Mouse (Mus musculus) gonadal fat pad, adult 2 months (tissue): Measurements from ENCODE around the gene Fer. TPM values are rescaled to one million over a fixed set of nuclear protein-coding genes. Genes with fewer than 3 reads are reported as not detected.
A peak's percentile ranks its signal among the peaks of the same experiment; 100 is the strongest.

Source experiments
- DNase-seq: peaks from one replicate; pipeline ENCODE4 v3.0.0-alpha.2; 2012; ENCODE audit warnings: low read depth
- polyA plus RNA-seq: library from polyadenylated mRNA; depleted of rRNA; stranded (reverse); fragments of >200 nt; gene quantifications from 2 replicates; pipeline ENCODE4 v1.2.3, GENCODE M21; 2012

Fer gene
- polyA plus RNA-seq, 1 experiment = 4.8 TPM

GRCm38 (mm10) chr17:63864171-63864571, 1.3 kb downstream of the Fer start:
- DNase-seq = no peak

- no peak for DNase-seq
Observed at GRCm38 (mm10) chr17:63871773-63872172, 8.9 kb downstream of the Fer start.

- no peak for DNase-seq
Observed at GRCm38 (mm10) chr17:63878889-63879288, 16.0 kb downstream of the Fer start.

GRCm38 (mm10) chr17:63880009-63880408, 17.1 kb downstream of the Fer start:
- DNase-seq = no peak

GRCm38 (mm10) chr17:63886988-63887387, 24.1 kb downstream of the Fer start:
- no peak for DNase-seq

GRCm38 (mm10) chr17:63890611-63891010, 27.7 kb downstream of the Fer start:
- no peak for DNase-seq

- no peak for DNase-seq
Observed at GRCm38 (mm10) chr17:63895829-63896228, 33.0 kb downstream of the Fer start.

GRCm38 (mm10) chr17:63897050-63897449, 34.2 kb downstream of the Fer start:
- DNase-seq = no peak

- DNase-seq = no peak
Observed at GRCm38 (mm10) chr17:63909297-63909696, 46.4 kb downstream of the Fer start.

GRCm38 (mm10) chr17:63921601-63922203, 58.8 kb downstream of the Fer start:
- no peak for DNase-seq

GRCm38 (mm10) chr17:63925581-63925980, 62.7 kb downstream of the Fer start:
- peak; percentile 19 for DNase-seq

- no peak for DNase-seq
Observed at GRCm38 (mm10) chr17:63930634-63931033, 67.8 kb downstream of the Fer start.

GRCm38 (mm10) chr17:63931556-63931955, 68.7 kb downstream of the Fer start:
- no peak for DNase-seq

GRCm38 (mm10) chr17:63935408-63935807, 72.5 kb downstream of the Fer start:
- DNase-seq = no peak

- DNase-seq = no peak
Observed at GRCm38 (mm10) chr17:63937886-63938285, 75.0 kb downstream of the Fer start.

GRCm38 (mm10) chr17:63946772-63947171, 83.9 kb downstream of the Fer start:
- no peak for DNase-seq

- no peak for DNase-seq
Observed at GRCm38 (mm10) chr17:63948811-63949210, 85.9 kb downstream of the Fer start.

- DNase-seq = no peak
Observed at GRCm38 (mm10) chr17:63951436-63951835, 88.6 kb downstream of the Fer start.

GRCm38 (mm10) chr17:63967091-63967490, 104.2 kb downstream of the Fer start:
- DNase-seq = no peak

GRCm38 (mm10) chr17:63969448-63969847, 106.6 kb downstream of the Fer start:
- no peak for DNase-seq

GRCm38 (mm10) chr17:63970239-63970638, 107.4 kb downstream of the Fer start:
- no peak for DNase-seq

GRCm38 (mm10) chr17:63970939-63971338, 108.1 kb downstream of the Fer start:
- no peak for DNase-seq

- DNase-seq = no peak
Observed at GRCm38 (mm10) chr17:63972181-63972580, 109.3 kb downstream of the Fer start.

GRCm38 (mm10) chr17:63973806-63974205, 110.9 kb downstream of the Fer start:
- DNase-seq = no peak
